Mouse (Mus musculus) myocyte (in vitro differentiated cells): ENCODE measurements around the gene 2210408I21Rik.

Experiments used
- CEBPB ChIP-seq: IDR thresholded peaks from 2 replicates; pipeline ENCODE4 v1.6.1; 2011; ENCODE audit warnings: mild to moderate bottlenecking, moderate library complexity; ENCODE audit not compliant: poor library complexity, insufficient read depth, severe bottlenecking
- MYOG ChIP-seq, 3 experiments: IDR thresholded peaks; one replicate each; pipeline ENCODE4 v1.6.1; 2011; ENCODE audit warnings: control low read depth in 2 of 3, low read depth in 2 of 3, mild to moderate bottlenecking in 2 of 3; ENCODE audit not compliant: insufficient read length in 2 of 3, control insufficient read depth in 1 of 3, insufficient read depth in 1 of 3
- POLR2AphosphoS2 ChIP-seq: IDR thresholded peaks from one replicate; pipeline ENCODE4 v1.6.1; 2011; ENCODE audit warnings: low read depth, control low read depth; ENCODE audit not compliant: insufficient read length
- USF1 ChIP-seq: IDR thresholded peaks from one replicate; pipeline ENCODE4 v1.6.1; 2011; ENCODE audit warnings: low read depth, mild to moderate bottlenecking, control low read depth, moderate library complexity

- TF ChIP-seq POLR2AphosphoS2 (no peak), CEBPB (no peak), MYOG (IDR thresholded peaks at IDR 0.05; ENCODE audit: control insufficient read depth in 1 of 3, insufficient read depth in 1 of 3, insufficient read length in 2 of 3, low read depth in 2 of 3) (no peak), USF1 (no peak)
These were observed 7.1 kb upstream of the 2210408I21Rik start for GRCm38 (mm10) chr13:77128240-77128639.
